Mouse (Mus musculus) megakaryocyte, embryonic 14.5 days (primary cell): ENCODE results near the gene Il15ra.

Source experiments
- FLI1 ChIP-seq: IDR thresholded peaks from 2 replicates; pipeline ENCODE4 v1.6.1; 2012; ENCODE audit warnings: low read length, inconsistent platforms, mixed read lengths
- GATA1 ChIP-seq: IDR thresholded peaks from 3 replicates; pipeline ENCODE4 v1.6.1; 2012; ENCODE audit warnings: mixed read lengths, low read length, inconsistent platforms, borderline replicate concordance

GRCm38 (mm10) chr2:11699905-11700304 lies 5.2 kb upstream of the Il15ra start:
- TF ChIP-seq FLI1 (no peak), GATA1 (no peak)
